Mouse (Mus musculus) embryo, embryonic 11.5 days (tissue): ENCODE measurements around the gene Jmjd8.
"Not testable (repeated sequence)": the region's sequence is repeated elsewhere in the genome, so short reads cannot be mapped to it uniquely, and the experiment has no call there.

Experiments
- DNase-seq: peaks from one replicate; pipeline ENCODE4 v3.0.0-alpha.2; 2012; ENCODE audit warnings: low read depth, low spot score

Jmjd8 gene

GRCm38 (mm10) chr17:25860832-25861703 lies 32.4 kb downstream of the Jmjd8 start, which contains the start of gene Wdr90:
Wdr90 (minus strand) TSS chr17:25861501.
- peak; percentile 90 for DNase-seq

- no peak for DNase-seq
Measured at GRCm38 (mm10) chr17:25861704-25862612, 33.3 kb downstream of the Jmjd8 start.

- no peak for DNase-seq
Measured at GRCm38 (mm10) chr17:25863681-25864080, 35.0 kb downstream of the Jmjd8 start.

GRCm38 (mm10) chr17:25864311-25864710 lies 35.6 kb downstream of the Jmjd8 start:
- no peak for DNase-seq

GRCm38 (mm10) chr17:25865288-25865687 lies 36.6 kb downstream of the Jmjd8 start:
- DNase-seq, result no peak

- DNase-seq, result no peak
Measured at GRCm38 (mm10) chr17:25866172-25866571, 37.5 kb downstream of the Jmjd8 start.

GRCm38 (mm10) chr17:25867509-25867835 lies 38.8 kb downstream of the Jmjd8 start:
- DNase-seq, result no peak

GRCm38 (mm10) chr17:25867836-25868600 lies 39.4 kb downstream of the Jmjd8 start:
- DNase-seq, result no peak

- DNase-seq, result peak; percentile 68
Measured at GRCm38 (mm10) chr17:25868601-25869191, 40.0 kb downstream of the Jmjd8 start, which contains the start of gene Mcrip2. Mcrip2 (minus strand) TSS chr17:25868764.

GRCm38 (mm10) chr17:25869498-25869897 lies 40.8 kb downstream of the Jmjd8 start:
- no peak for DNase-seq

- DNase-seq, result no peak
Measured at GRCm38 (mm10) chr17:25869954-25870353, 41.3 kb downstream of the Jmjd8 start.

GRCm38 (mm10) chr17:25871566-25871965 lies 42.9 kb downstream of the Jmjd8 start:
- not testable (repeated sequence) for DNase-seq

- DNase-seq, result no peak
Measured at GRCm38 (mm10) chr17:25872676-25873075, 44.0 kb downstream of the Jmjd8 start.

- no peak for DNase-seq
Measured at GRCm38 (mm10) chr17:25873405-25874147, 44.9 kb downstream of the Jmjd8 start.

- DNase-seq, result no peak
Measured at GRCm38 (mm10) chr17:25874148-25874720, 45.6 kb downstream of the Jmjd8 start.

GRCm38 (mm10) chr17:25874721-25875170 lies 46.1 kb downstream of the Jmjd8 start, which contains the start of gene Mettl26:
Mettl26 (plus strand) TSS chr17:25875074.
- DNase-seq, result peak; percentile 87

GRCm38 (mm10) chr17:25875171-25876136 lies 46.8 kb downstream of the Jmjd8 start:
- DNase-seq, result peak; percentile 83

GRCm38 (mm10) chr17:25876347-25876915 lies 47.8 kb downstream of the Jmjd8 start:
- no peak for DNase-seq
